Mouse (Mus musculus) stomach, postnatal 0 days (tissue): ENCODE data around the gene Tbc1d2b.

ENCODE experiments used
- CTCF ChIP-seq: IDR thresholded peaks from 2 replicates; pipeline ENCODE4 v1.5.1; 2016; ENCODE audit warnings: antibody characterized with exemption, low read depth, mild to moderate bottlenecking, moderate library complexity
- EP300 ChIP-seq: optimal IDR thresholded peaks from 2 replicates; pipeline ENCODE3; 2016; ENCODE audit warnings: antibody characterized with exemption

DNA sequence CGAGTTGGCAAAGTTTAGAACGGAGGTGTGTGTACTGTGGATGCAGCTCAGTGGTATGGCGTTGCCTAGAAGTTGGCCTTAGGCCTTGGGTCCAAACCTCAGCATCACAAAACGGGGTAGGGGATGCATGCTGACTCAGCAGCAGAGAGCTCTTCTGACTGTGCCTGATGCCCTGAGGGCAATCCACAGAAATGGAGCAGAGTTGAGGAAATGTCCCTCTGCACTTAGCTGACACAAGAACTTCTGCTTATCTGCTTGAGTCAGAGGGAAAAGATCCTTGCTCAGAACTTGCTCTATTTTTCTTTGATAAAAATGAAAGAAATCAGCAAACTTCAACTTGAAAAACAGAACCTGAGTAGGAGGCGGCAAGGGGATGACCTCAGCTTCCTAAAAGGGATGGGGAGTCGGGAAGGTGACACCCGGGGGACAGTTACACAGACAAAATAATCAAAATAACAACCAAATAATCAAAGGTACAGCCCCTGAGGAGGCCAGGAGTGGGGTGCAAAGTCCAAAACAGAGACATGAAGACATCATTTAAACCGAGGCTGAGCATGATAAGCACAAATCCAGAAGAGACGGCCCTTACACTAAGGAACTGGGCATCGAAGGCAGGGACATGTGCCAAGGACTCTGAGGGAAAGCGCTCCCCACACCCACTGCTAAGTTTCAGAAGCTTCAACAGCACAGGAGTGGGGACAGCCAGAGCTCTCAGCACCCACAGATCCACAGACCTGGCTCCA lies 54.2 kb downstream of the Tbc1d2b start:
- TF ChIP-seq CTCF (no peak), EP300 (no peak)
